Mouse (Mus musculus): ENCODE data around the gene Rab17.

The Rab17 gene

GRCm38 (mm10) chr1:90969347-90969784 lies at the start of gene Rab17:
TSS of gene Rab17 (minus strand) at chr1:90969661.
- DNase-seq (ENCODE audit: low read depth, low spot score) = no peak
- H3K36me3 ChIP-seq (ENCODE audit: control insufficient read depth, insufficient read depth, low read length, poor library complexity, severe bottlenecking) = no peaks in the 10 kb centered on the region
- H3K27me3 ChIP-seq (ENCODE audit: control insufficient read depth, insufficient read depth, low read length, poor library complexity, severe bottlenecking) = no peaks in the 10 kb centered on the region

GRCm38 (mm10) chr1:91017111-91017758 lies 47.8 kb upstream of the Rab17 start:
- Histone ChIP-seq H3K36me3 (ENCODE audit: control insufficient read depth, insufficient read depth, low read length, poor library complexity, severe bottlenecking) (no peaks in the 10 kb centered on the region), H3K27me3 (ENCODE audit: control insufficient read depth, insufficient read depth, low read length, poor library complexity, severe bottlenecking) (no peaks in the 10 kb centered on the region)
- no peak for DNase-seq (ENCODE audit: low read depth, low spot score)

- DNase-seq (ENCODE audit: low read depth, low spot score) = no peak
- H3K27me3 ChIP-seq (ENCODE audit: control insufficient read depth, insufficient read depth, low read length, poor library complexity, severe bottlenecking) = no peaks in the 10 kb centered on the region
Measured at GRCm38 (mm10) chr1:91015571-91015970, 46.1 kb upstream of the Rab17 start.

GRCm38 (mm10) chr1:91013803-91014202 lies 44.3 kb upstream of the Rab17 start:
- H3K36me3 ChIP-seq (ENCODE audit: control insufficient read depth, insufficient read depth, low read length, poor library complexity, severe bottlenecking) = no peaks in the 10 kb centered on the region
- no peak for DNase-seq (ENCODE audit: low read depth, low spot score)
- no peaks in the 10 kb centered on the region for H3K27me3 ChIP-seq (ENCODE audit: control insufficient read depth, insufficient read depth, low read length, poor library complexity, severe bottlenecking)

More at GRCm38 (mm10) chr1:91015571-91015970, 46.1 kb upstream of the Rab17 start:
- H3K36me3 ChIP-seq (ENCODE audit: control insufficient read depth, insufficient read depth, low read length, poor library complexity, severe bottlenecking) = no peaks in the 10 kb centered on the region

GRCm38 (mm10) chr1:91011336-91011735 lies 41.9 kb upstream of the Rab17 start:
- Histone ChIP-seq H3K27me3 (ENCODE audit: control insufficient read depth, insufficient read depth, low read length, poor library complexity, severe bottlenecking) (no peaks in the 10 kb centered on the region), H3K36me3 (ENCODE audit: control insufficient read depth, insufficient read depth, low read length, poor library complexity, severe bottlenecking) (no peaks in the 10 kb centered on the region)
- DNase-seq (ENCODE audit: low read depth, low spot score) = no peak

GRCm38 (mm10) chr1:91010716-91011115 lies 41.3 kb upstream of the Rab17 start:
- Histone ChIP-seq H3K27me3 (ENCODE audit: control insufficient read depth, insufficient read depth, low read length, poor library complexity, severe bottlenecking) (no peaks in the 10 kb centered on the region), H3K36me3 (ENCODE audit: control insufficient read depth, insufficient read depth, low read length, poor library complexity, severe bottlenecking) (no peaks in the 10 kb centered on the region)
- no peak for DNase-seq (ENCODE audit: low read depth, low spot score)

GRCm38 (mm10) chr1:91010216-91010615 lies 40.8 kb upstream of the Rab17 start:
- no peak for DNase-seq (ENCODE audit: low read depth, low spot score)
- H3K36me3 ChIP-seq (ENCODE audit: control insufficient read depth, insufficient read depth, low read length, poor library complexity, severe bottlenecking) = no peaks in the 10 kb centered on the region
- no peaks in the 10 kb centered on the region for H3K27me3 ChIP-seq (ENCODE audit: control insufficient read depth, insufficient read depth, low read length, poor library complexity, severe bottlenecking)

- Histone ChIP-seq H3K36me3 (ENCODE audit: control insufficient read depth, insufficient read depth, low read length, poor library complexity, severe bottlenecking) (no peaks in the 10 kb centered on the region), H3K27me3 (ENCODE audit: control insufficient read depth, insufficient read depth, low read length, poor library complexity, severe bottlenecking) (no peaks in the 10 kb centered on the region)
- DNase-seq (ENCODE audit: low read depth, low spot score) = no peak
Measured at GRCm38 (mm10) chr1:91009266-91009665, 39.8 kb upstream of the Rab17 start.

- Histone ChIP-seq H3K27me3 (ENCODE audit: control insufficient read depth, insufficient read depth, low read length, poor library complexity, severe bottlenecking) (no peaks in the 10 kb centered on the region), H3K36me3 (ENCODE audit: control insufficient read depth, insufficient read depth, low read length, poor library complexity, severe bottlenecking) (no peaks in the 10 kb centered on the region)
- no peak for DNase-seq (ENCODE audit: low read depth, low spot score)
Measured at GRCm38 (mm10) chr1:91008746-91009145, 39.3 kb upstream of the Rab17 start.

GRCm38 (mm10) chr1:91008147-91008682 lies 38.8 kb upstream of the Rab17 start:
- Histone ChIP-seq H3K27me3 (ENCODE audit: control insufficient read depth, insufficient read depth, low read length, poor library complexity, severe bottlenecking) (no peaks in the 10 kb centered on the region), H3K36me3 (ENCODE audit: control insufficient read depth, insufficient read depth, low read length, poor library complexity, severe bottlenecking) (no peaks in the 10 kb centered on the region)
- no peak for DNase-seq (ENCODE audit: low read depth, low spot score)

- DNase-seq (ENCODE audit: low read depth, low spot score) = no peak
- Histone ChIP-seq H3K27me3 (ENCODE audit: control insufficient read depth, insufficient read depth, low read length, poor library complexity, severe bottlenecking) (no peaks in the 10 kb centered on the region), H3K36me3 (ENCODE audit: control insufficient read depth, insufficient read depth, low read length, poor library complexity, severe bottlenecking) (no peaks in the 10 kb centered on the region)
Measured at GRCm38 (mm10) chr1:91006708-91007107, 37.2 kb upstream of the Rab17 start.

GRCm38 (mm10) chr1:91006037-91006436 lies 36.6 kb upstream of the Rab17 start:
- H3K36me3 ChIP-seq (ENCODE audit: control insufficient read depth, insufficient read depth, low read length, poor library complexity, severe bottlenecking) = no peaks in the 10 kb centered on the region

GRCm38 (mm10) chr1:91003522-91004253 lies 34.2 kb upstream of the Rab17 start:
- DNase-seq (ENCODE audit: low read depth, low spot score) = no peak
- Histone ChIP-seq H3K36me3 (ENCODE audit: control insufficient read depth, insufficient read depth, low read length, poor library complexity, severe bottlenecking) (no peaks in the 10 kb centered on the region), H3K27me3 (ENCODE audit: control insufficient read depth, insufficient read depth, low read length, poor library complexity, severe bottlenecking) (no peaks in the 10 kb centered on the region)

More at GRCm38 (mm10) chr1:91006037-91006436, 36.6 kb upstream of the Rab17 start:
- no peaks in the 10 kb centered on the region for H3K27me3 ChIP-seq (ENCODE audit: control insufficient read depth, insufficient read depth, low read length, poor library complexity, severe bottlenecking)
- DNase-seq (ENCODE audit: low read depth, low spot score) = no peak

GRCm38 (mm10) chr1:91002641-91003040 lies 33.2 kb upstream of the Rab17 start:
- no peak for DNase-seq (ENCODE audit: low read depth, low spot score)
- H3K27me3 ChIP-seq (ENCODE audit: control insufficient read depth, insufficient read depth, low read length, poor library complexity, severe bottlenecking) = no peaks in the 10 kb centered on the region
- H3K36me3 ChIP-seq (ENCODE audit: control insufficient read depth, insufficient read depth, low read length, poor library complexity, severe bottlenecking) = no peaks in the 10 kb centered on the region

GRCm38 (mm10) chr1:91001871-91002539 lies 32.5 kb upstream of the Rab17 start:
- no peak for DNase-seq (ENCODE audit: low read depth, low spot score)
- Histone ChIP-seq H3K27me3 (ENCODE audit: control insufficient read depth, insufficient read depth, low read length, poor library complexity, severe bottlenecking) (no peaks in the 10 kb centered on the region), H3K36me3 (ENCODE audit: control insufficient read depth, insufficient read depth, low read length, poor library complexity, severe bottlenecking) (no peaks in the 10 kb centered on the region)
